Mouse (Mus musculus): ENCODE measurements around the gene Ndufaf8. TPM values are rescaled to one million over a fixed set of nuclear protein-coding genes. Genes with fewer than 3 reads are reported as not detected.

Gene Ndufaf8
- polyA plus RNA-seq, 1 experiment from 2014 or later, result 64.7 TPM

Small RNA genes within 50 kb of the gene (microRNA-seq; reads per million reads assigned to microRNA genes)
- gene Gm25948, result not detected

Other genes starting within 250 kb of the Ndufaf8 start
- gene Chmp6, start 185.5 kb upstream of the Ndufaf8 start, polyA plus RNA-seq (2015; fragmentation: Nextera tagmentation; extraction: Ambion mirVana), result 90.3 and 92.6 TPM in 2 replicates
- 31.7 and 35.6 TPM in 2 replicates for gene Baiap2, start 156.2 kb upstream of the Ndufaf8 start, polyA plus RNA-seq (2015; fragmentation: Nextera tagmentation; extraction: Ambion mirVana)
- 2.0 and 2.2 TPM in 2 replicates for gene Aatk, start 51.8 kb upstream of the Ndufaf8 start, polyA plus RNA-seq (2015; fragmentation: Nextera tagmentation; extraction: Ambion mirVana)
- gene Cep131, start 12.1 kb upstream of the Ndufaf8 start, polyA plus RNA-seq (2015; fragmentation: Nextera tagmentation; extraction: Ambion mirVana), result 15.3 and 16.4 TPM in 2 replicates
- 17.8 and 18.2 TPM in 2 replicates for gene Tepsin, start 197 bp upstream of the Ndufaf8 start, polyA plus RNA-seq (2015; fragmentation: Nextera tagmentation; extraction: Ambion mirVana)
- gene Slc38a10, start 52.4 kb downstream of the Ndufaf8 start, polyA plus RNA-seq (2015; fragmentation: Nextera tagmentation; extraction: Ambion mirVana), result 96.3 and 100 TPM in 2 replicates
- gene Bahcc1, start 134.0 kb downstream of the Ndufaf8 start, polyA plus RNA-seq (2015; fragmentation: Nextera tagmentation; extraction: Ambion mirVana), result 7.0 and 7.5 TPM in 2 replicates
- 2,589 and 2,717 TPM in 2 replicates for gene Actg1, start 249.6 kb downstream of the Ndufaf8 start, polyA plus RNA-seq (2015; fragmentation: Nextera tagmentation; extraction: Ambion mirVana)